Mouse (Mus musculus) gastrocnemius, adult 18-20 months (tissue): ENCODE measurements around the gene Cirbp. TPM values are rescaled to one million over a fixed set of nuclear protein-coding genes. Genes with fewer than 3 reads are reported as not detected.

Experiments used
- DNase-seq: peaks from one replicate; pipeline ENCODE4 v3.0.0; 2021; ENCODE audit warnings: low spot score
- long read RNA-seq, 2 experiments: library from polyadenylated mRNA; stranded (forward); transcript quantifications; one replicate each; pipeline ENCODE4 v2.0.0; 2021
- total RNA-seq, 2 experiments: library from RNA; stranded (reverse); gene quantifications; 2 replicates each; pipeline ENCODE4 v1.2.3; 2021

Cirbp gene
- 10 to 100 TPM; 28.9 to 37.5 TPM for total RNA-seq
- long read RNA-seq, experiment 1, transcript Cirbp-202 (7 exons, 1,321 nt) = major isoform, 52 of 65 reads
- long read RNA-seq, experiment 1, partial matches to known transcripts = 0 of 65 reads
- long read RNA-seq, experiment 1, other reads (novel, unspliced or antisense) = 11 of 65 reads
- long read RNA-seq, experiment 2, transcript Cirbp-202 (7 exons, 1,321 nt) = major isoform, 62 of 91 reads
- long read RNA-seq, experiment 2, partial matches to known transcripts = 22 of 91 reads
- long read RNA-seq, experiment 2, other reads (novel, unspliced or antisense) = 4 of 91 reads

DNA sequence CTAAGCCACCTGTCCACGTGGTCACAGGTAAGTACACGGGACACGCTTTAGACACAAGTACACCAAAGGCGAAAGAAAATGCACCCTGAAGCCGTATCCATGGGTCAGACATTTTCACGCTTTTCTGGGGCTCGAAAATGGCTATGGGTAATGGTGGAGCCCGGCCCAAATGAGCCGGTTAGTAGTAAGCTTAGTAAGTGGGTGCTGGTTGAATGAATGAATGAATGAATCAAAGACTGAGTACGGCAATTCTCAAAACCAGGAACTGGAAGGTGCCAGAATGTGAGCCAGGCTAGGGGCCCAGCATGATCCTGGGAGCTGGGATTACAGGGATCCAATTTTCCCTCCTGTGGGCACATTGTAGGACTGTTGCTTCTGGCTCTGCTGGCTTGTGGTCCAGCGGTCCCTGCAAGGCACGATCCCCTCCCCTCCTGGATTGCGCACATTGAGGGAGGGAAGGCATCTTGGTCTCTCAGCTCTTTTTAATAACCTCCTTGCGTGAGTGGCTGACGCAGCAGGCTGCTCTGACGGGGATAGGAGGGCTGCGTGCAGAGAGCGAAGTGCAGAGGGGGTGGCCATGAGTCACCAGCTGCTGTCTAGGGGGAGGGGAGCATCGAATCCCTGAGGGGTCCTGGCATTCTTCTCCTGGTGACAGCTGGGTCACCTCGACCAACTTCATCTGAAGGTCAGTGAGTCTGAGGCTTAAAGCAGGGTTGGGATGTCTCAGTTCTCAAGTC, at the start of gene Cirbp:
Gene Cirbp (plus strand): TSS at position 594 of the 737 bp plus-strand sequence.
- DNase-seq = peak; percentile 17

DNA sequence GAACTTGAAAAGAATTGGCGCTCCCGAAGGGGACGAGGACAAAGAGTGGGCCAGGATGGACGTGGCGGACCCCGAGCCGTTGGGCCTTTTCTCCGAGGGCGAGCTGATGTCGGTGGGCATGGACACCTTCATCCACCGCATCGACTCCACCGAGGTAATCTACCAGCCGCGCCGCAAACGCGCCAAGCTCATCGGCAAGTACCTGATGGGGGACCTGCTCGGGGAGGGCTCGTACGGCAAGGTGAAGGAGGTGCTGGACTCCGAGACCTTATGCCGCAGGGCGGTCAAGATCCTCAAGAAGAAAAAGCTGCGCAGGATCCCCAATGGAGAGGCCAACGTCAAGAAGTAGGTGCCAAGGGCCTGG, 49.2 kb upstream of the Cirbp start:
- no peak for DNase-seq

DNA sequence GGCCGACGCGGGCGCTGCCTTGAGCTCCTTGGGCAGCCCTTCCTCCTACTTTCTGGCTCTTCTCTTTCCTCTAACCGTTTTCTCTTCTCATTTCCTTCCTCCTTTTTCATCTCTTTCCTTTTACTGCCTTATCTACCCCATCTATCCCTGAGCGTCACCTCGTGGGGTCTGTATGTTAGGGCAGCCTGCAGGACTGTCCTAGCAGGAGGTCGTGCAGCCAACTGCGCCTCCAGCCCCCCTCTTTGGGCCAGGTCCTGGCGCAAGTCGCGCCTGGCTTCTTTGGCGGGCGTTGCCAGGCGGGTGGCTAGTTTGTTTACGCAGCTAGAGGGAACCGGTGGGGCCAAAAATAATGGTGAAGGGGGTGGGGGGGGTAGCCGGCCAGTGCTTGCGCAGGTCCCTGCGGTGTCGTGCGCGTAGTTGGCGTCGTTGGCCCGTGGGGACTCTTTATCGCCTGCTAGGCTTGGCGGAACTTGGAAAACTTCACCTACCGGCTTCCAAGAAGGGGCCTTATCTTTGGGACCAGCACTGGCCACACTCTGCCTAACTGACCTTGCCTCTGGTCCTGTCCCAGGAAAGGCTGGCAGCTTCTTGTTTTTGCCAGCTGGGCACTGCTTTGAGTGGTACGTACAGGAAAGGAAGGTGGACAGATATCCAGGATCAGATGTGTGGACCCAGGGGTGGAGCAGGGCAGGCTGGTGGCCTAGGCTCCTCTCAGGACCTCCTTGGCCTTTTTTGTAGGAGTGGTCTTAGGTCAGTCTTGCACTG, 48.7 kb upstream of the Cirbp start:
- DNase-seq = peak; percentile 81

DNA sequence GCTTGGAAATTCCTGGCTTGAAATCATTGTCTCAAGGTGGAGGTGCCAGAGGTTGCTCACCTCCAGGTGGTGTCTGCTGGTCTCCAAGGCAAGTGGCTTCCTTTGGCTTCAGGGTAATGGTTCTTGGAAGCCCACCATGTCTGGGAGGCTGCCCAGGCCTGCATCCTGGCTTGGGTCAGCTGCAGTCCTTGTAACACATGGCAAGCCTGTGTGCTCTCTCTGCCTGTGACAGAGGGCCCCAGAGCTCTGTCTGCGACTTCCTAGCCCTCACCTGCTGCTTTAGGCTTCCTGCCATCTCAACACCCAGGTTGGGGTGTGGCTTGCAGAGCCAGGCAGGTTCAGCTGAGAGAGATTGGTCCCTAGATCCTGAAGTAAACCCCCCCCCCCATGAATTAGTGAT, 48.0 kb upstream of the Cirbp start:
- DNase-seq = no peak

DNA sequence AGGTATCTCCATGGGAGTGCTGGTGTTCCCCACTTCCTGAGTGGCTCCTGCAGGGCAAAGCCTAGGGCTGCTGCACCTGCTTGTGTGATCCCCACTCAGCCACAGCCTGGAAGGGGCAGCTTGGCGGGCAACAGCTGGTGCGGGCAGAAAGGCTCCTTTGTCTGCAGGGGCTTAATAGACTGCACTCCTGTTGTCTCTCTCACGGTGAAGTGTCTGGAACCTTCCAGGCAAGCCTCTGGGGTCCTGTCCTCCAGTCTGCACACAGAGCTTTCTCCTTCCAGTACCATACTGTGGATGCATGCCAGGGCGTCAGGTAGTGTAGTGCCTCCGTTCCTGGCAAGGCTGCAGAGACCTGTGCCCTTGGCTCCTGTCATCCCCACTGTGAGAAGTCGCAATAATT, 47.2 kb upstream of the Cirbp start:
- DNase-seq = no peak

DNA sequence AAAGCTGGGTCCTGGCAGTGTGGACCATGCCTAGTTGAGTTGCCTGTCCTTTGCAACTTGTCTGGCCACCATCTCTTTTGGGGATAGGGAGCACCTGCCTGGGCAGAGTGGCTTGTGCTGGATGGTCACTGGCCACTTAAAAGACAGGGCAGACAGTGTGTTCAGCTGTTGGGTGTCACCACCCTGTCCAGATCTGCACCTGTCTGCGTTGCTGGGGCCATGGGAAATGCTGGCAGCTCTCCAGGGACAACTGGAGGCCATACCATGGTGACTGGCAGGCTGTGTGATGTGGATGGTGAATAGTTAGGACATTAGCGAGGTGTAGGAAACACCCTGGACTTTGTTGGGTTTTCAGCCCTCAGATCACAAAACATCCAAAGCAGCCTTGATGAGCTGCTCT, 45.6 kb upstream of the Cirbp start:
- DNase-seq = peak; percentile 60

DNA sequence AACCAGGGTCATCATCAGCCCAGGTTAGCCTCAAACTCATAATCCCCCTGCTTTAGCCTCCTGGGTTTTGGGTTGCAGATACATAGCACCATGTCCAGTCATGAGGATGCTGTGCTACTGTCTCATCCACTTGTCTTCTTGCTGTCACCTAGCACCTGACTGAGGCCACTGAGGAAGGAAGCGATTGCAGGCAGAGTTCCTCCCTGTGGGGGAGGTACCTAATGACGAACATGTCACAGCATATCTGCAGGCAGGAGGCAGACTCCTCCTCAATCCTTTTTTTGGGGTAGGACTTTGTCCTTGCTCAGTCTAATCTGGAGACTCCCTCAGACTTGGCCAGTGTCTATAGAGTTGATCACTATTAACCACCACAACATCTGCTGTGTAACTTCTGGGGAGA, 44.1 kb upstream of the Cirbp start:
- no peak for DNase-seq

DNA sequence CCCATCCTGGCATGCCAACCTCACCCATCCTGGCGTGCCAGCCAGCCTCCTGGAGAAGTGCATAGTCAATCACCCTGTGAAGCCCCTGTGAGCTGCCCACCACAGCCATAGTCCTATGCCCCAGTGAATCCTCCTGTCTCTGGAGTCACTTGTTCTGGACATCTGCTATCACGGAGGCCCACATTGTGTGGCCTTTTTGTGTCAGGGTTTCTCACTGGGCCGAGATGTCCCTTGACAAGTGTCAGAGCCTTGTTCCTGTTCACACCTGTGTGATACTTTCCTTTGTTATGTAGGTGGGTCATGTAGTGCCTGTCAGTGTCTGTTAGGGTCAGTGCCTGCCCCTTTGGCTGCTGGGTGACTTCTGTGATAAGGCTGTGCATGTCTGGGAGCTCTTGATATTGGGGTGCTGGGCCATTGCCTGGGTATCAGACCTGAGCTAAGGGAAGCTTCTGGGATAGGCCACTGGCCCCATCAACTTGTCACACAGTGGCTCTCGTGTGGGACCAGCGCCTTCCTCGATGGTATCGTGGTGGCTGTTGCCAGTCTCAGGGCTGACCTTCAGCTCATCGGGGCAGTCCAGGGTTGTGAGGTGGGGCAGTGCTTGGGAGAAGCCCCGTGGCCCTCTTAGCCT, 41.7 kb upstream of the Cirbp start:
- no peak for DNase-seq

DNA sequence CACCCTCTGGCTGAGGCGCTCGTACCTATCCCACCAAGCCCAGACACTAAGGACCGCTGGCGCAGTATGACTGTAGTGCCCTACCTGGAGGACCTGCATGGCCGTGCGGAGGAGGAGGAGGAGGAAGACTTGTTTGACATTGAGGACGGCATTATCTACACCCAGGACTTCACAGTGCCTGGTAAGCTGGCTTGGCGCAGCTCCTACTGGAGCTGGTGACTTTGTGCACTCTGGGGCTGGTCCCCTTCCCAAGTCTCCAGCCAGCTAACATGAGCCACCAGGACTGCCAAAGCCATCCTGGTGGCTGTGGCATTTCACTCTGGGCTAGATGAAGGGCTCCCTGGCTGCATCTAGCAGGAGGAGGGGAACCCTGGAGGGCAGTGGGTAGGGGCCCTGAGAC, 37.9 kb upstream of the Cirbp start:
- no peak for DNase-seq

DNA sequence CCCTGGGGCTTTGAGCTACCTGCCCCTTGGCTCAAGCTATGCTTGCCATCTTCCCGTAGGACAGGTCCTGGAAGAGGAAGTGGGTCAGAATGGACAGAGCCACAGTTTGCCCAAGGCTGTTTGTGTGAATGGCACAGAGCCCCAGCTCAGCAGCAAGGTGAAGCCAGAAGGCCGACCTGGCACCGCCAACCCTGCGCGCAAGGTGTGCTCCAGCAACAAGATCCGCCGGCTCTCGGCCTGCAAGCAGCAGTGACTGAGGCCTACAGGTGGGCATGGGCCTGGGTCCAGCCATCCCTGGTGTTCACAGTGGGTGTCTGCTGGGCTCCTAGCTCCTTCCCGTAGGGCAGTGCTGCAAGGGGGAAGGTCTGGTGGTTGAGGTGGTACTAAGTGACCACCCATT, 35.9 kb upstream of the Cirbp start:
- DNase-seq = no peak

DNA sequence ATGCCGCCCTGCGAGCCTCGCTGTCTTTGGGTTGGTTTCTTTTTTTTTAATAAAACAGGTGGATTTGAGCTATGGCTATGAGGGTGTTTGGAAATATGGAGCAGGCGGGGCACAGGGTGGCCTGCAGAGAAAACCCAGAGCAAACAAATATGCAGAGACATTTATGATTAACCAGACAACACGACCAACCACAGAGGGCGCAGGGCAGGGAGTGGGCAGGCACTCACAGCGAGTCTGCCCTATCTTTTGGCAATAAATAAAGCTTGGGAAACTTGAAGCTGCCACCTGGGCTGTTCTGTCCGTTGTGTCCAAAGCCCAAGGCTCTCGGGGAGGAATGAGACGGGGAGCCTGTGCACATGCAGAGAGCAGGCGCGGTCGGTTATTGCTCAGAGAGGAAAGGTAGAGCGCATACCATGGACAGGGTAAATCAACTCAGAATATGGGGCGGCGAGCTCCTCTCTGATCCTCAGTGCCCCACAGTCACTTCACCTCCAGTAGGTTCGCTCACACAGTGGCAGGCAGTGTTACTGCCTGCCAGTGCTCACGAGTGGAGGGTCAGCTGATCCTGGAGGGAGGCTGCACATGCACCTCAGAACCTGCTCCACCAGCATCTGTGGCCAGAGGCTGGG, 35.3 kb upstream of the Cirbp start:
- DNase-seq = no peak

DNA sequence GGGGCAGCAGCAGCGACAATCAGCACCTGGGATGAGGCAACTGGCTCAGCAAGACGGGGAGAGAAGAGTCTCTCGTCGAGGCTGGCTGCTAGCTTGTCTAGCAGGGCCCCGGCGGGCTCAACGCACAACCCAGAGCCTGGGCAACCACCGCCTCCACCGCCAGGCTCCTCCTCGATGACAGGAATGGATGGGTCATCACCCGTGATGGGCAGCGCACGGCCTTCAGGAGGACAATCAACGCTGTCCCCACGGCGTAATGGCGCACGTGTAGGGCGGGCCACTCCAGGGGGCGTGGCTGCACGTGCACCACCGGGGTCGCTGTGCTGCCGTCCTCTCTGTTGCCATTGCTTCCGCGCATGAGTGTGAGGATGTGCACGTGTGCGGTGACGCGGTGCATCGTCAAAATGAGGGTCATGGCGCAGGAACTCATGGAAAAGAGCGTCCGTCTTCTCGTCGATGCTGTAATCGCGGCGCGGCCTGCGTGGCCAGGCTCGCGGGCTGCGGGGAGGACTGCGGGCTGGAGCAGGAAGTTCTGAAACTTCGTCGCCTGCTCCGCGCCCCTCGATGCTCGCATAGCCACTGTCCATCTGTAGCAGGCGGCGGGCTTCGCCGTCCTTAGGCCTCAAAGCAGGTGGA, 34.4 kb upstream of the Cirbp start:
- DNase-seq = no peak

DNA sequence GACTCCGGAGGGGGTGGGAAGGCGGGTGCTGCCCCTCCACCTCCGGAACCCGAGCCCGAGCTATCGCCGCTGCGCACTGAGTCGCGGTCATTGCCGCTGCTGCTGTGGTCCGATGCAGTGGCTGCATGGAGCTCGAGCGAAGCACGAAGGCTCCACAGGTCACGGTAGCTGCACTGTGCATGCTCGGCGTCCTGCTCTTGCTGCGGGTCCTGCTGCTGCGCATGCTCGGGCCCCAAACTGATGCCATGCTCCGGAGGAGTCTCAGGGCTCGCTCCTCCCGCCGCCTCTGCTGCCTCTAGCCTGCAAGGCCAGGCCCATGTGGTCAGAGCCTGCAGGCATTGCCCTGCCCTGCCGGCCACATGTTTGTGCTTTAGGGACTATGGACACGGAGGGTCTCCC, 33.8 kb upstream of the Cirbp start:
- no peak for DNase-seq

DNA sequence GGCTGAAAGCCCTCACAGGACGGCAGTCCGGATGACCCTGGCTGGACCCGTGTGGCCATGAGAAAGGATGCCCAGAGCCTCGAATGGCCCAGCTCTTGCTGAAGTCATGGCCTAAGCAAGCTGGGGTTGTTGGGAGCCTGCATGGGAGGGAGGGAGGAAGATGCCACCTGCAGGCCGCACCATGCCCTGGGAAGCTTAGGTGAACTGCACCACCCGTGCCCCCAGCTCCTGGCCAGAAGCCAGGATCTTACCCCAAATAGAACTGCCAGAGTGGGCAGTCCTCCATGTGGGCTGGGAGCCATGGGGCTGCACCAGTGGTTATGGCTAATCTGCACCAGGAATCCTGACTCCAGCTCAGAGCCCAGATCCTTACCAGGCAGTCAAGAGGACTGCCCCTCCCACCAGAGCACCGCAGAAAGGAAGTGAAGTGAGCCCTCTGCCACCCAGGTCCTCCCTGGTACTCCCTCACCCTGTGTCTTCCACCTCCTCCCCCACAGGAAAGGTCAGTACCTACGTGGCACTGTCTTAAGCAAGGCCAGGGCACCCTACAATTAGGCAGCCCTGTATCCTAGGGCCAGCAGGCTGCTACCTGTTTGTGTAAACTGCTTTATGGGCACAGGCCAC, 32.4 kb upstream of the Cirbp start:
- DNase-seq = peak; percentile 55

DNA sequence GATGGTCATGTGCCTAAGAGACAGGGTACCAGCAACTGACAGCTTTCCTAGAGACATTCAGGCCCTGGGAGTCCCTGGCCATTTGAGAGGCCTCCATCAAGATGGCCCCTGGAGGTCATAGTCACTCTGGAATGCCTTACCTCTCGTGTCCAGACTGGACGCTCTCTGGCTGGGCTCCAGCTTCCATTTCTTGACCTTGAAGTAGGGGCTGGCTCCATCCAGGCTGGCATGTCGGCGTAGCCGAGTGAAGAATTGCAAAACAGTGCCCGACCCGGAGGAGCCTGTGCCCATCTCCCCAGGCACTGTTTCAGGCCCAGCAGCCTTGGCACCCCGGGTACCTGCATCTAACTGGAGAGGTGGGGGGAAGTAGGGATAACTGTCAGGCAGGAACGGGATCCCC, 31.4 kb upstream of the Cirbp start:
- no peak for DNase-seq

DNA sequence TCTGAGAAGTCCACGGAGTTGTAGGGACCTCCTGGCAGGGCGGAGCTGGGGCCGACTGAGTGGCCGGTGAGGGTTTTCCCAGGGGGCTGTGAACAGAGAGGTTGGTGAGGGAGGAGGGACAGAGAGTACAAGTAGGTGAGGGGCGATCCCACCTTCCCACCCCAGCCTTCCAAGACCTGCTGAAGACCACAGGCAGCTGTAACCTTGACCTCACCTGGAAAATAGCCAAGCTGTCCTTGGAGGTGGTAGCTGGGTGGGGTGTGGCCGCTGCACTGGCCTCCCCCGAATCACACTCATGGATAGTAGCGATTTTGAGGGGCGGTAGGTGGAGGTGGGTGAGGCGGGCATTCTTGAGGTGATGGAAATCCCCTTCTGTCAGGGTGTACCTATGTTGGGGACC, 30.6 kb upstream of the Cirbp start:
- DNase-seq = no peak

DNA sequence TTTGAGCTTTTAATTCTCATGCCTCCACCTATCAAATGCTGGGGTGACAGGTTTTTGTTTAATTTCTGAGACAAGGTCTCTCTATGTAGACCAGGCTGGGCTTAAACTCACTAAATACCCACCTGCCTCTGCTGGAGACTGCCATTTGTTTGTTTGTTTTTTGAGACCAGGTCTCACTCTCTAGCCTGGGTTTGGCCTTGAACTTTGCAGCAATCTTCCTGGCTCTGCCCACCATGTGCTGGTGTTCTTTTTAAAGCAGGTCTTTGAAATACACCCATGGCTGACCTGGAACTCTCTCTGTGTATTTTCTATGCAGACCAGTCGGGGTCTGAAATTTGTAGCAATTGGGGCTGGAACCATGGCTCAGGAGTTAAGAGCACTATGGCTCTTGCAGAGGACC, 30.1 kb upstream of the Cirbp start:
- DNase-seq = no peak

DNA sequence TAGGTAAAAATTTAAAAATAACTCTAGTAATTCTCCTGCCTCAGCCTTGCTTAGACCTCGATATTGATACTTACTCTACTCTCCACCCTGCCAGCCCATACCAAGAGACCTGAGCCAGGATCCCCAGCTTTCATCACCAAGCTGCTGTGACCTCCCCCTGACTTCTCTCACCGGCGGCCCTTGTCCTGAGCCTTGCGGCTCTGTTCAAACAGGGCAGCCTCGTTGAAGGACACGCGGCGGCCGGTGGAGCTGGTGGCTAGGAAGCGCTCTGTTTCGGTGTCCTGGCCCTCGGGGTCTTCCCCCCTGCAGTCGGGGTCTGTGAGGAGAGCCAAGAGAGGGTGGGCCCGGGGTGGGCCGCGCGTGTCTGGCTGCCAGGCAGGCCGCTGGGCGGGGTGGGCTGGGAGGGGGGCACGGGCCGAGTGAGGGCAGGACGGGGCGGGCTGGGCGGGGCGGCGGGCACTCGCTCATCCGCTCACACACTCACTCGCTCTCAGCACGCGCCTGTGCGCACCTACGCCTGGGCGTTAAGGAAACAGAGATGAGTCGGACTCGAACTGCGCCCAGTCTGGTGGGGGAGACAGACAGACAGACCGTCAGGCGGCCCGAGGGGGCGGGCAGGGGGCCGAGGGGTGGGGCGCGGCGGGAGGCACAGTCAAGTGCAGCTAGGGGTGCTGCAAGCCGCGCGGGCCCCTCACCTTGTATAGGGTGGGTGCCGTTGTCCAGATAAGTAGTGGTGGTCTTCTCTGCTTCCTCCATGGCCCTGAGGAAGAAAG, 29.4 kb upstream of the Cirbp start:
- DNase-seq = no peak

DNA sequence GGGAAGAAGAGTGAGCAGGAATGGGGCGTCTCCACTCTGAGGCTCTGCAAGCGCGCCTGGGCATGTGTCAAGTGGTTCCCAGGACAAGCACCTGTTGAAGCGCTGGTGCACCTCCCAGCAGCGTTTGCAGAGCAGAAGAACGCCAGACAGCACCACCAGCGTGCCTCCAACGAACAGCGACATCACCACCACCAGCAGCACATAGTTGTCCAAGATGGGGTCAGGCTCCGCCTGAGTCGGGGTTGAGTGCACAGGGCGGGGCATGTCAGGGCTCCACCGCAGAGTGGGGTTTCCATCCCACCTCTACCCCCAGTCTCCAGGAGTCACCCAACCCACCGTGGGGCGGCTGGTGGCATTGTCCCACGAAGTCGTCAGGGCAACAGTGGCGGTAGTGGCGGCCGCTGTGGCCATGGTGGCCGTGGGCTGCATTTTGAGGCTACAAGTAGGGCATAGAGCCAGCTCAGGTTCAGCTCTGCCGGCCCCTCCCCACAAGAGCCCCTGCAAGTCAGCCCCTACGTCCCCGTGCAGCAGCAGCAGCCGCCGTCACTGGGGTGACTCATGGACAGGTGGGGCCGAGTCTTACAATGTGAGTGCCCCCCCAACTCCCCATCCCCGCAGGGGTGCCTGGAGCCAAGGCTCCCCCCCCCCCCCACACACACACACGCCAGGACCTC, 28.7 kb upstream of the Cirbp start:
- DNase-seq = no peak
